Comparison of ENCODE assay signal across 8 mouse cellular contexts in the genomic region with DNA sequence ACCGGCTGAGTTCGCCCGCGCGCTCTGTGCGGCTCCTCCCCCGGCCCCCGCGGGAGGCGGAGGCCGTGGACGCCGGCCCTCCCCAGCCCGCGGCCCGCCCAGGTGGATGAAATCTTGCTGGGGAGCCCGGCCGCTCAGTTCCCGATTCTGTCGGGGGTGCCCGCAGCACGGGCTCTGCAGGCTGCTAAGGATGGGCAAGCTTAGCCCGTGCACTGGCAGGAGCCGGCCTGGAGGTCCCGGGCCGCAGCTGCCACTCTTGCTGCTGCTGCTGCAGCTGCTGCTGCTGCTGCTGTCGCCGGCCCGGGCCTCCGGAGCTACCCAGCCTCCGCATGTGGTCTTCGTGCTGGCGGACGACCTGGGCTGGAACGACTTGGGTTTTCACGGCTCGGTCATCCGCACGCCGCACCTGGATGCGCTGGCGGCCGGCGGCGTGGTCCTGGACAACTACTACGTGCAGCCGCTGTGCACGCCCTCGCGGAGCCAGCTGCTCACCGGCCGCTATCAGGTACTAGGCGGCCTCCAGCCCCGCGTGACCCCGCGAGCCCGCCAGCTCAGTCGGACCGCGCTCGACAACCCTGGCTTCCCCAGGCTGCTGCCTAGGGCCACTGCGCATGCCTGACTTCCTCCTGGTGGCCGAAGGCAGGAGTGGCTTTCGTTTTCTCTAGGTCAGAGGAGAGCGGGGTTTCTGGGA. TPM values are rescaled to one million over a fixed set of nuclear protein-coding genes. Genes with fewer than 3 reads are reported as not detected.
A peak's percentile ranks its signal among the peaks of the same experiment; 100 is the strongest.
DNase-seq lines count a peak whose midpoint lies in the region.

Gene Arsb (plus strand): TSS at position 43 of the 691 bp plus-strand sequence.

- no peaks in the 10 kb centered on the region for H3K36me3 ChIP-seq in megakaryocyte, embryonic 14.5 days (replicated peaks; ENCODE audit: low read length)

- no peaks in the 10 kb centered on the region for H3K9me3 ChIP-seq in megakaryocyte, embryonic 14.5 days

- peak; percentile 88 for DNase-seq in adipocyte (ENCODE audit: low spot score)
- peak; percentile 92 for DNase-seq in embryo, embryonic 10 days (ENCODE audit: low spot score)
- DNase-seq in gastrocnemius, postnatal 10 days, result peak; percentile 89
- peak; percentile 57 for DNase-seq in hindlimb bud, embryonic 11.5 days (ENCODE audit: extremely low spot score, low read depth, low spot score)
- peak; percentile 46 to 79 for DNase-seq in left cerebral cortex, adult 9 months (ENCODE audit: low spot score in 2 of 2)
- peak; percentile 72 to 82 for DNase-seq in right cerebral cortex, adult 2 months (ENCODE audit: low spot score in 2 of 2)
- DNase-seq in urinary bladder, postnatal 10 days (ENCODE audit: low spot score), result peak; percentile 36

- H3K4me1 ChIP-seq in megakaryocyte, embryonic 14.5 days, result peaks cover 20% of the 10 kb centered on the region

- peak within 1 kb of the TSS; percentile 96 for H3K4me3 ChIP-seq in megakaryocyte, embryonic 14.5 days (replicated peaks)

- H3K27me3 ChIP-seq in megakaryocyte, embryonic 14.5 days (replicated peaks), result peaks cover 22% of the 10 kb centered on the region

RNA-seq across cellular contexts. Expression of gene Arsb, which starts in this region (rescaled TPM):
- 10 to 100 TPM; 10.6 to 22.1 TPM for total RNA-seq in gastrocnemius, postnatal 10 days (2021)
- polyA plus RNA-seq in megakaryocyte, embryonic 14.5 days (2012; ENCODE audit: insufficient read depth, low replicate concordance), result 0.94 and 2.6 TPM in 2 replicates

Comparison
In these comparisons a context has a peak if more than half of its experiments do, and no peak if none do; other contexts are left out.
1. Peak in every context shown above with its lines: DNase-seq and H3K4me3 ChIP-seq.
2. DNase-seq: peak in every context shown above with its lines; median percentile 92 in embryo, embryonic 10 days; 89 in gastrocnemius, postnatal 10 days; 88 in adipocyte; 77 in right cerebral cortex, adult 2 months; 62 in left cerebral cortex, adult 9 months; 57 in hindlimb bud, embryonic 11.5 days; 36 in urinary bladder, postnatal 10 days.